Comparison of ENCODE assay signal across 17 mouse cellular contexts in the genomic region with DNA sequence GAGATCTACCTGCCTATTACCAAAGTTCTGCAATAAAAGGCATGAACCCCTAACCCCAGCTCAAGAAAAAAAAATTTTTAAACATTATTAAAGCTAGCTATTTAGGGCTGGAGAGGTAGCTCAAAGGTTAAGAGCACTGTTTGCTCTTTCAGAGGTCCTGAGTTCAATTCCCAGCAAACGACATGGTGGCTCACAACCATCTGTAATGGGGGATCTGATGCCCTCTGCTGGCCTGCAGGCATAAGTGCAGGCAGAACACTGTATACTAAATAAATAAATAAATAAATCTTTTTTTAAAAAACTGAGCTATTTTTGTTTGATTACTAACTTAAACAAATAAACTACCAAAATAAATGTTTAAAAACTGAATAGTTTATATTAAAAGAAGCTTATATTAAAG.
DNase-seq lines count a peak whose midpoint lies in the region; ATAC-seq and TF ChIP-seq lines count a peak whose summit lies in the region.
"Had no signal": no experiment of that assay in that cellular context is flagged by ENCODE, and none has a peak within 500 bp of the region (broad histone marks: within the 10 kb centered on the region; RNA-seq: fewer than 3 reads in every experiment).

No protein-coding gene starts in this region.

- peak; percentile 60 for TF ChIP-seq CTCF in intestine, postnatal 0 days (IDR thresholded peaks at IDR 0.05; ENCODE audit: low read depth)
- peak; percentile 31; the same call in 1 of the 2 replicates for TF ChIP-seq CTCF in small intestine, adult 2 months (IDR thresholded peaks at IDR 0.05; ENCODE audit: extremely low read depth, insufficient read length, insufficient replicate concordance, low read depth, low read length)

- no peaks in the 10 kb centered on the region for H3K9me3 ChIP-seq in intestine, postnatal 0 days (ENCODE audit: control insufficient read depth)
- no peaks in the 10 kb centered on the region for H3K9me3 ChIP-seq in intestine, embryonic 15.5 days
- no peaks in the 10 kb centered on the region for H3K9me3 ChIP-seq in midbrain, embryonic 11.5 days (ENCODE audit: control insufficient read depth, low read length)
- H3K9me3 ChIP-seq in midbrain, embryonic 13.5 days: no peaks in the 10 kb centered on the region
- H3K9me3 ChIP-seq: forebrain, embryonic 13.5 days; heart, embryonic 15.5 days; hindbrain, embryonic 15.5 days; limb, embryonic 13.5 days had no signal

- no peak overlapping the region for H3K9ac ChIP-seq in intestine, postnatal 0 days (ENCODE audit: low read depth, low read length)
- no peak overlapping the region for H3K9ac ChIP-seq in intestine, embryonic 15.5 days
- no peak overlapping the region for H3K9ac ChIP-seq in midbrain, embryonic 11.5 days (ENCODE audit: low read length)
- H3K9ac ChIP-seq in midbrain, embryonic 13.5 days (replicated peaks): no peak overlapping the region
- H3K9ac ChIP-seq: forebrain, embryonic 13.5 days; heart, embryonic 15.5 days; hindbrain, embryonic 15.5 days; limb, embryonic 13.5 days had no signal

- no peaks in the 10 kb centered on the region for H3K27me3 ChIP-seq in intestine, postnatal 0 days (replicated peaks; ENCODE audit: control insufficient read depth, insufficient read depth, low read length)
- H3K27me3 ChIP-seq in intestine, embryonic 15.5 days (replicated peaks): no peaks in the 10 kb centered on the region
- no peaks in the 10 kb centered on the region for H3K27me3 ChIP-seq in midbrain, embryonic 11.5 days (ENCODE audit: control insufficient read depth, insufficient read depth, low read length)
- no peaks in the 10 kb centered on the region for H3K27me3 ChIP-seq in midbrain, embryonic 13.5 days
- no peaks in the 10 kb centered on the region for H3K27me3 ChIP-seq in small intestine, adult 2 months (ENCODE audit: control insufficient read depth, insufficient read depth, low read length)
- H3K27me3 ChIP-seq: forebrain, embryonic 13.5 days; heart, embryonic 15.5 days; hindbrain, embryonic 15.5 days; limb, embryonic 13.5 days had no signal

- TF ChIP-seq POLR2A in small intestine, adult 2 months (IDR thresholded peaks at IDR 0.05; ENCODE audit: low read depth, low read length): no peak

- peak; percentile 59 for DNase-seq in midbrain, embryonic 11.5 days (ENCODE audit: low spot score, missing footprints)
- peak; percentile 62 for DNase-seq in ES-CJ7 (ENCODE audit: low read depth, low spot score)
- DNase-seq in gastrocnemius, postnatal 25 days: no peak
- DNase-seq in retina, postnatal 1 day: no peak
- DNase-seq: cerebellum, postnatal 36 days; gastrocnemius, postnatal 14 days; kidney, postnatal 10 days; right cerebral cortex, postnatal 14 days had no signal

- WGBS in intestine, postnatal 0 days: 58% methylated on average over 1 of the region's 1 CpGs
- 64% methylated on average over 1 of the region's 1 CpGs for WGBS in intestine, embryonic 15.5 days
- WGBS in midbrain, embryonic 11.5 days: 68% methylated on average over 1 of the region's 1 CpGs
- WGBS in midbrain, embryonic 13.5 days: 86% methylated on average over 1 of the region's 1 CpGs
- WGBS in small intestine, adult 2 months: 42% methylated on average over 1 of the region's 1 CpGs

- no peak overlapping the region for H3K4me2 ChIP-seq in intestine, postnatal 0 days (replicated peaks; ENCODE audit: low read depth)
- no peak overlapping the region for H3K4me2 ChIP-seq in intestine, embryonic 15.5 days (replicated peaks)
- no peak overlapping the region for H3K4me2 ChIP-seq in midbrain, embryonic 11.5 days
- no peak overlapping the region for H3K4me2 ChIP-seq in midbrain, embryonic 13.5 days (replicated peaks)
- H3K4me2 ChIP-seq: forebrain, embryonic 13.5 days; heart, embryonic 15.5 days; hindbrain, embryonic 15.5 days; limb, embryonic 13.5 days had no signal

- no peak overlapping the region for H3K27ac ChIP-seq in intestine, postnatal 0 days (ENCODE audit: low read depth, low read length)
- no peak overlapping the region for H3K27ac ChIP-seq in intestine, embryonic 15.5 days
- H3K27ac ChIP-seq in midbrain, embryonic 11.5 days (ENCODE audit: low read depth, low read length): no peak overlapping the region
- no peak overlapping the region for H3K27ac ChIP-seq in midbrain, embryonic 13.5 days
- no peak overlapping the region for H3K27ac ChIP-seq in small intestine, adult 2 months (ENCODE audit: insufficient read depth, low read depth, low read length)
- H3K27ac ChIP-seq: forebrain, embryonic 13.5 days; heart, embryonic 15.5 days; hindbrain, embryonic 15.5 days; limb, embryonic 13.5 days; macrophage had no signal

- H3K4me3 ChIP-seq in intestine, postnatal 0 days (ENCODE audit: low read depth, low read length): no peak overlapping the region
- H3K4me3 ChIP-seq in intestine, embryonic 15.5 days (replicated peaks): no peak overlapping the region
- H3K4me3 ChIP-seq in midbrain, embryonic 11.5 days (ENCODE audit: low read depth, low read length): no peak overlapping the region
- no peak overlapping the region for H3K4me3 ChIP-seq in midbrain, embryonic 13.5 days (replicated peaks)
- no peak overlapping the region for H3K4me3 ChIP-seq in small intestine, adult 2 months (ENCODE audit: low read depth, low read length)
- H3K4me3 ChIP-seq: forebrain, embryonic 13.5 days; heart, embryonic 15.5 days; hindbrain, embryonic 15.5 days; limb, embryonic 13.5 days had no signal

- ATAC-seq in intestine, postnatal 0 days: no peak
- ATAC-seq in intestine, embryonic 15.5 days: no peak
- ATAC-seq in midbrain, embryonic 11.5 days (ENCODE audit: low FRiP score): no peak
- no peak for ATAC-seq in midbrain, embryonic 13.5 days
- ATAC-seq: forebrain, embryonic 13.5 days had no signal

- no peaks in the 10 kb centered on the region for H3K36me3 ChIP-seq in intestine, postnatal 0 days (ENCODE audit: control insufficient read depth, insufficient read depth)
- H3K36me3 ChIP-seq in intestine, embryonic 15.5 days: no peaks in the 10 kb centered on the region
- H3K36me3 ChIP-seq in midbrain, embryonic 11.5 days (ENCODE audit: control insufficient read depth, insufficient read depth, low read length): no peaks in the 10 kb centered on the region
- H3K36me3 ChIP-seq in midbrain, embryonic 13.5 days: no peaks in the 10 kb centered on the region
- no peaks in the 10 kb centered on the region for H3K36me3 ChIP-seq in small intestine, adult 2 months (ENCODE audit: control insufficient read depth, insufficient read depth, low read length)
- H3K36me3 ChIP-seq: heart, embryonic 15.5 days; hindbrain, embryonic 15.5 days; limb, embryonic 13.5 days had no signal

- no peaks in the 10 kb centered on the region for H3K4me1 ChIP-seq in intestine, postnatal 0 days (replicated peaks; ENCODE audit: control insufficient read depth, insufficient read depth, low read length)
- no peaks in the 10 kb centered on the region for H3K4me1 ChIP-seq in intestine, embryonic 15.5 days (replicated peaks)
- no peaks in the 10 kb centered on the region for H3K4me1 ChIP-seq in midbrain, embryonic 11.5 days (ENCODE audit: control insufficient read depth, insufficient read depth, low read length)
- H3K4me1 ChIP-seq in midbrain, embryonic 13.5 days (replicated peaks): no peaks in the 10 kb centered on the region
- no peaks in the 10 kb centered on the region for H3K4me1 ChIP-seq in small intestine, adult 2 months (ENCODE audit: control insufficient read depth, insufficient read depth, insufficient read length, low read length)

Comparison
In these comparisons a context has a peak if more than half of its experiments do, and no peak if none do; other contexts are left out.
1. DNase-seq: peak in midbrain, embryonic 11.5 days (single experiment) and ES-CJ7 (single experiment); none in gastrocnemius, postnatal 25 days (single experiment) and retina, postnatal 1 day (single experiment).